Mouse (Mus musculus): ENCODE results near the gene Srpx.

Gene Srpx

GRCm38 (mm10) chrX:10117065-10117719, at the start of gene Srpx:
TSS of gene Srpx (minus strand) at chrX:10117709.
- DNase-seq, result no peak

- no peak for DNase-seq
Measured at GRCm38 (mm10) chrX:10152390-10152789, 34.9 kb upstream of the Srpx start.

- DNase-seq, result no peak
Measured at GRCm38 (mm10) chrX:10115780-10116179, 1.7 kb downstream of the Srpx start.

GRCm38 (mm10) chrX:10110736-10111135, 6.8 kb downstream of the Srpx start:
- no peak for DNase-seq

GRCm38 (mm10) chrX:10108558-10108957, 9.0 kb downstream of the Srpx start:
- DNase-seq, result no peak

- no peak for DNase-seq
Measured at GRCm38 (mm10) chrX:10105475-10105874, 12.0 kb downstream of the Srpx start.

- no peak for DNase-seq
Measured at GRCm38 (mm10) chrX:10102739-10103138, 14.8 kb downstream of the Srpx start.

GRCm38 (mm10) chrX:10095797-10096196, 21.7 kb downstream of the Srpx start:
- peak; percentile 5 to 34 for DNase-seq

- DNase-seq, result no peak
Measured at GRCm38 (mm10) chrX:10080385-10080784, 37.1 kb downstream of the Srpx start.

GRCm38 (mm10) chrX:10079981-10080380, 37.5 kb downstream of the Srpx start:
- DNase-seq, result no peak

- no peak for DNase-seq
Measured at GRCm38 (mm10) chrX:10073966-10074365, 43.5 kb downstream of the Srpx start.

- DNase-seq, result no peak
Measured at GRCm38 (mm10) chrX:10071529-10071928, 46.0 kb downstream of the Srpx start.

GRCm38 (mm10) chrX:10070689-10071088, 46.8 kb downstream of the Srpx start:
- peak; percentile 12 to 38 for DNase-seq

- no peak for DNase-seq
Measured at GRCm38 (mm10) chrX:10069405-10069804, 48.1 kb downstream of the Srpx start.

- peak in 1 of 2 experiments; percentile 9 for DNase-seq
Measured at GRCm38 (mm10) chrX:10063781-10064180, 53.7 kb downstream of the Srpx start.

- no peak for DNase-seq
Measured at GRCm38 (mm10) chrX:10063361-10063760, 54.1 kb downstream of the Srpx start.

GRCm38 (mm10) chrX:10062201-10062600, 55.3 kb downstream of the Srpx start:
- no peak for DNase-seq

- peak in 1 of 2 experiments; percentile 4 for DNase-seq
Measured at GRCm38 (mm10) chrX:10034666-10035065, 82.8 kb downstream of the Srpx start.

- no peak for DNase-seq
Measured at GRCm38 (mm10) chrX:10010202-10010601, 107.3 kb downstream of the Srpx start.

- no peak for DNase-seq
Measured at GRCm38 (mm10) chrX:10007675-10008270, 109.7 kb downstream of the Srpx start.

- DNase-seq, result no peak
Measured at GRCm38 (mm10) chrX:10005946-10006345, 111.6 kb downstream of the Srpx start.

- no peak for DNase-seq
Measured at GRCm38 (mm10) chrX:10000718-10001117, 116.8 kb downstream of the Srpx start.
